ENCODE assay signal across 8 mouse cellular contexts in the genomic region with DNA sequence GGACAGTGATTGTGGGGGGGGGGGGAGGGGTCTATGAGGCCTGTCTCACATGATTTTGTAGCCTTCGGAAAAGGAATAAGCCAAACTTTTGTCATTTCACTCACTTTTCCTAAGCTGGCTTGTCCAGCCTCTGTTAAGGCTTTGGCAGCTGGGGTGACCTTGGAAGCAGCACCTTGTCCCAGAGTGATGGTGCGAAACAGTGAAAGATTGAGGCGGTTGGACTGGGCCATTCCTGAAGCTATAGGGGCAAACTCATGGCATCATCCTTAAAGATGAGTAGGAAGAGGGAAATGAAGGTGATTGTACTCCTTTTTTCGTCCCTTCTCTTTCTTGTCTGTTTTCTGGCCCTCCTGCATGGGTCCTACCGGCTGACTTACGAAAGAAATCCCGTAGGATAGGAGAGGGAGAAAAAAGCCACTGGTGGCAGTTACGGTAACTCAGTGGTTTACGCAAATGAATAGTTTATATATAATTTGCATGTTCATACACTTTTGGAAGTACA. TPM values are rescaled to one million over a fixed set of nuclear protein-coding genes. Genes with fewer than 3 reads are reported as not detected.
DNase-seq lines count a peak whose midpoint lies in the region; ATAC-seq and TF ChIP-seq lines count a peak whose summit lies in the region.

No protein-coding gene starts in this region.

- intact Hi-C loops in heart, postnatal 14 days (cut with DNase I) = loop anchor here (2.0 kb wide), 2 partner anchors 15 to 19 kb away; partner anchors contain the start of gene Rfx5

- H3K27me3 ChIP-seq in heart, postnatal 0 days (ENCODE audit: control insufficient read depth, insufficient read depth, low read length) = no peaks in the 10 kb centered on the region
- no peaks in the 10 kb centered on the region for H3K27me3 ChIP-seq in hindbrain, embryonic 14.5 days (ENCODE audit: control insufficient read depth, insufficient read depth, low read length)
- H3K27me3 ChIP-seq in midbrain, embryonic 14.5 days (ENCODE audit: control insufficient read depth, insufficient read depth, low read length) = no peaks in the 10 kb centered on the region

- H3K9me3 ChIP-seq in heart, postnatal 0 days (replicated peaks; ENCODE audit: control insufficient read depth, low read length) = no peaks in the 10 kb centered on the region
- H3K9me3 ChIP-seq in hindbrain, embryonic 14.5 days (ENCODE audit: control insufficient read depth, low read length) = no peaks in the 10 kb centered on the region
- no peaks in the 10 kb centered on the region for H3K9me3 ChIP-seq in midbrain, embryonic 14.5 days (ENCODE audit: control insufficient read depth, low read length)

- no peak for TF ChIP-seq POLR2A in bone marrow macrophage, adult 2 months (IDR thresholded peaks at IDR 0.05; ENCODE audit: borderline replicate concordance, low read depth, low read length)

- peak overlapping the region; percentile 49 for H3K27ac ChIP-seq in heart, postnatal 0 days (ENCODE audit: low read depth)
- no peak overlapping the region for H3K27ac ChIP-seq in bone marrow macrophage, adult 2 months (ENCODE audit: insufficient read depth, low read depth, low read length)
- peak overlapping the region; percentile 43 for H3K27ac ChIP-seq in hindbrain, embryonic 14.5 days
- peak overlapping the region; percentile 89; the same call in 1 of the 2 replicates for H3K27ac ChIP-seq in midbrain, embryonic 14.5 days (replicated peaks; ENCODE audit: low read depth, low read length)

- 0 out of 2 replicates have a peak, but pooled peaks cover 6% of the 10 kb centered on the region for H3K36me3 ChIP-seq in heart, postnatal 0 days (replicated peaks; ENCODE audit: control insufficient read depth, insufficient read depth, low read length)
- H3K36me3 ChIP-seq in hindbrain, embryonic 14.5 days (replicated peaks; ENCODE audit: control insufficient read depth, insufficient read depth) = peaks cover 17% of the 10 kb centered on the region; the same call in 1 of the 2 replicates
- peaks cover 8% of the 10 kb centered on the region; the same call in 1 of the 2 replicates for H3K36me3 ChIP-seq in midbrain, embryonic 14.5 days (ENCODE audit: control insufficient read depth, insufficient read depth, low read length)

- H3K4me1 ChIP-seq in heart, postnatal 0 days (ENCODE audit: control insufficient read depth, insufficient read depth) = peaks cover 15% of the 10 kb centered on the region
- peaks cover 21% of the 10 kb centered on the region for H3K4me1 ChIP-seq in bone marrow macrophage, adult 2 months (ENCODE audit: control insufficient read depth, insufficient read depth, low read length)
- peaks cover 15% of the 10 kb centered on the region for H3K4me1 ChIP-seq in hindbrain, embryonic 14.5 days (replicated peaks; ENCODE audit: control insufficient read depth, insufficient read depth, low read length)
- peaks cover 18% of the 10 kb centered on the region for H3K4me1 ChIP-seq in midbrain, embryonic 14.5 days (ENCODE audit: control insufficient read depth, insufficient read depth, low read length)

- H3K9ac ChIP-seq in heart, postnatal 0 days (replicated peaks; ENCODE audit: low read depth, low read length) = peak overlapping the region; percentile 59
- peak overlapping the region; percentile 96 for H3K9ac ChIP-seq in hindbrain, embryonic 14.5 days
- H3K9ac ChIP-seq in midbrain, embryonic 14.5 days (replicated peaks; ENCODE audit: low read length) = peak overlapping the region; percentile 92

- no peak for ATAC-seq in heart, postnatal 0 days (ENCODE audit: insufficient read depth, low read depth)
- ATAC-seq in hindbrain, embryonic 14.5 days (ENCODE audit: low FRiP score) = peak; percentile 25
- ATAC-seq in midbrain, embryonic 14.5 days (ENCODE audit: low FRiP score, low TSS enrichment) = peak; percentile 7; the same call in 1 of the 2 replicates

- TF ChIP-seq CTCF in heart, postnatal 0 days (IDR thresholded peaks at IDR 0.05; ENCODE audit: low read depth) = no peak
- TF ChIP-seq CTCF in bone marrow macrophage, adult 2 months (IDR thresholded peaks at IDR 0.05; ENCODE audit: low read depth, low read length) = no peak

- peak overlapping the region; percentile 75 for H3K4me2 ChIP-seq in heart, postnatal 0 days (ENCODE audit: low read depth, low read length)
- peak overlapping the region; percentile 82 for H3K4me2 ChIP-seq in hindbrain, embryonic 14.5 days (replicated peaks)
- peak overlapping the region; percentile 77 for H3K4me2 ChIP-seq in midbrain, embryonic 14.5 days (ENCODE audit: low read length)

- peak overlapping the region; percentile 98 for H3K4me3 ChIP-seq in heart, postnatal 0 days (ENCODE audit: low read depth, low read length)
- peak overlapping the region; percentile 70 for H3K4me3 ChIP-seq in bone marrow macrophage, adult 2 months (ENCODE audit: insufficient read depth, low read length)
- peak overlapping the region; percentile 97 for H3K4me3 ChIP-seq in hindbrain, embryonic 14.5 days (replicated peaks; ENCODE audit: low read length)
- H3K4me3 ChIP-seq in midbrain, embryonic 14.5 days (replicated peaks; ENCODE audit: low read depth, low read length) = peak overlapping the region; percentile 91

- DNase-seq in heart, postnatal 0 days (ENCODE audit: low spot score) = no peak
- no peak for DNase-seq in heart, postnatal 14 days
- DNase-seq in hindbrain, embryonic 14.5 days (ENCODE audit: low spot score) = no peak
- DNase-seq in midbrain, embryonic 14.5 days = no peak
- DNase-seq in embryo, embryonic 10 days (ENCODE audit: low spot score) = no peak
- DNase-seq in spleen, adult 12 weeks (ENCODE audit: low spot score) = no peak
- DNase-seq in frontal cortex, postnatal 25 days (ENCODE audit: low spot score in 2 of 2) = no peak

- TF ChIP-seq EP300 in heart, postnatal 0 days (IDR thresholded peaks at IDR 0.05; ENCODE audit: low read depth) = no peak

- 20% methylated on average over 9 of the region's 9 CpGs for WGBS in heart, postnatal 0 days
- 16% methylated on average over 9 of the region's 9 CpGs for WGBS in hindbrain, embryonic 14.5 days
- WGBS in midbrain, embryonic 14.5 days = 20% methylated on average over 9 of the region's 9 CpGs

RNA-seq across cellular contexts. Expression of gene Pi4kb, which starts 0.5 kb away (rescaled TPM):
- total RNA-seq in heart, postnatal 0 days (2014; rRNA removed; ENCODE audit: low replicate concordance) = 44.4 and 47.2 TPM in 2 replicates
- polyA plus RNA-seq in heart, postnatal 0 days (2015; fragmentation: Nextera tagmentation; extraction: Ambion mirVana) = 12.6 and 13.7 TPM in 2 replicates
- 10 to 100 TPM; 33.5 to 35.3 TPM for total RNA-seq in heart, postnatal 14 days (2021)
- 23.7 and 28.6 TPM in 2 replicates for polyA plus RNA-seq in bone marrow macrophage, adult 2 months (2012; ENCODE audit: insufficient read depth, insufficient read length, missing spikeins)
- polyA plus RNA-seq in hindbrain, embryonic 14.5 days (2014; fragmentation: Nextera tagmentation; extraction: Ambion mirVana) = 25.0 and 28.4 TPM in 2 replicates
- polyA plus RNA-seq in midbrain, embryonic 14.5 days (2014; fragmentation: Nextera tagmentation; extraction: Ambion mirVana) = 24.3 and 28.7 TPM in 2 replicates

RNA-seq across cellular contexts. Expression of gene Rfx5, which starts 20.2 kb away (rescaled TPM):
- 3.9 and 8.6 TPM in 2 replicates for total RNA-seq in heart, postnatal 0 days (2014; rRNA removed; ENCODE audit: low replicate concordance)
- polyA plus RNA-seq in heart, postnatal 0 days (2015; fragmentation: Nextera tagmentation; extraction: Ambion mirVana) = 2.3 and 2.7 TPM in 2 replicates
- 1 to 10 TPM; 8.2 to 8.4 TPM for total RNA-seq in heart, postnatal 14 days (2021)
- polyA plus RNA-seq in bone marrow macrophage, adult 2 months (2012; ENCODE audit: insufficient read depth, insufficient read length, missing spikeins) = 18.7 and 23.1 TPM in 2 replicates
- polyA plus RNA-seq in hindbrain, embryonic 14.5 days (2014; fragmentation: Nextera tagmentation; extraction: Ambion mirVana) = 7.4 and 8.9 TPM in 2 replicates
- 8.3 and 8.6 TPM in 2 replicates for polyA plus RNA-seq in midbrain, embryonic 14.5 days (2014; fragmentation: Nextera tagmentation; extraction: Ambion mirVana)

RNA-seq across cellular contexts. Expression of gene Zfp687, which starts 41.2 kb away (rescaled TPM):
- 15.0 and 28.5 TPM in 2 replicates for total RNA-seq in heart, postnatal 0 days (2014; rRNA removed; ENCODE audit: low replicate concordance)
- polyA plus RNA-seq in heart, postnatal 0 days (2015; fragmentation: Nextera tagmentation; extraction: Ambion mirVana) = 8.1 and 8.3 TPM in 2 replicates
- total RNA-seq in heart, postnatal 14 days (2021) = 10 to 100 TPM; 15.4 to 16.8 TPM
- polyA plus RNA-seq in bone marrow macrophage, adult 2 months (2012; ENCODE audit: insufficient read depth, insufficient read length, missing spikeins) = 10.5 and 12.7 TPM in 2 replicates
- polyA plus RNA-seq in hindbrain, embryonic 14.5 days (2014; fragmentation: Nextera tagmentation; extraction: Ambion mirVana) = 19.6 and 21.2 TPM in 2 replicates
- 22.5 and 30.0 TPM in 2 replicates for polyA plus RNA-seq in midbrain, embryonic 14.5 days (2014; fragmentation: Nextera tagmentation; extraction: Ambion mirVana)

RNA-seq across cellular contexts. Expression of gene Selenbp1, which starts 41.2 kb away (rescaled TPM):
- total RNA-seq in heart, postnatal 0 days (2014; rRNA removed; ENCODE audit: low replicate concordance) = 183 and 212 TPM in 2 replicates
- polyA plus RNA-seq in heart, postnatal 0 days (2015; fragmentation: Nextera tagmentation; extraction: Ambion mirVana) = 101 and 112 TPM in 2 replicates
- total RNA-seq in heart, postnatal 14 days (2021) = 10 to 100 TPM; 63.8 to 84.9 TPM
- polyA plus RNA-seq in bone marrow macrophage, adult 2 months (2012; ENCODE audit: insufficient read depth, insufficient read length, missing spikeins) = 32.8 and 35.0 TPM in 2 replicates
- 9.9 and 12.9 TPM in 2 replicates for polyA plus RNA-seq in hindbrain, embryonic 14.5 days (2014; fragmentation: Nextera tagmentation; extraction: Ambion mirVana)
- 7.3 and 9.1 TPM in 2 replicates for polyA plus RNA-seq in midbrain, embryonic 14.5 days (2014; fragmentation: Nextera tagmentation; extraction: Ambion mirVana)
